Comparison of ENCODE assay signal across 18 mouse cellular contexts in the genomic region with DNA sequence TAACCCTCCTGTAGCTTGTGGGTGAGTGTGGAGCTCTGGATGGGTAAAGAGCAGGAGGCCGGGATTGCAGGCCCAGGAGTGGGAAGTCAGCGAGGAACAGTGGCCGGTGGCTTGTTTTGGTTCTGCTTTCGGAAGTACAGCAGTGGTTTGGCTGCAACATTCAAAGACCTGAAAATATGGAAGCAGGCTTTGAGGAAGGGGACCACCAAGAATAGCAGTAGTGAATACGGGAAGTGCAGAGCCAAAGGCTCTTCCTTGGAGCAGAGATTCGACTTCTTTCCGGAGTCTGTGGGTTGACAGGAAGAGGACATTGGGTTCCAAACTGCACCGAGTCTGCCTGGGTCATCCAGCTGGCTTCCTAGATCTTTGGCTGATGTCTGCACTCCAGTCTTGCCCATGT.
DNase-seq lines count a peak whose midpoint lies in the region; ATAC-seq and TF ChIP-seq lines count a peak whose summit lies in the region.
"Had no signal": no experiment of that assay in that cellular context is flagged by ENCODE, and none has a peak within 500 bp of the region (broad histone marks: within the 10 kb centered on the region; RNA-seq: fewer than 3 reads in every experiment).

No protein-coding gene starts in this region.

- TF ChIP-seq POLR2A in kidney, adult 2 months (IDR thresholded peaks at IDR 0.05; ENCODE audit: low read depth, low read length) = no peak

- 79% methylated on average over 8 of the region's 8 CpGs for WGBS in kidney, adult 2 months

- H3K36me3 ChIP-seq in kidney, adult 2 months (ENCODE audit: control insufficient read depth, insufficient read depth, low read length) = no peaks in the 10 kb centered on the region
- H3K36me3 ChIP-seq: embryonic facial prominence, embryonic 15.5 days; liver, embryonic 12.5 days; neural tube, embryonic 13.5 days had no signal

- peak; percentile 96 for ATAC-seq in granulocyte monocyte progenitor cell, adult 5-6 weeks (replicated peaks; ENCODE audit: poor library complexity, severe bottlenecking)
- ATAC-seq in monocyte, adult 5-6 weeks (replicated peaks; ENCODE audit: insufficient number of reproducible peaks, low FRiP score, low TSS enrichment, poor library complexity, severe bottlenecking) = peak; percentile 81
- ATAC-seq: CD4-positive, CD25-positive, alpha-beta regulatory T cell, adult 4 months; forebrain, embryonic 13.5 days; hindbrain, embryonic 16.5 days; liver, embryonic 12.5 days had no signal

- no peak overlapping the region for H3K27ac ChIP-seq in kidney, adult 2 months (ENCODE audit: insufficient read depth, low read depth, low read length)
- H3K27ac ChIP-seq: embryonic facial prominence, embryonic 15.5 days; forebrain, embryonic 13.5 days; liver, embryonic 12.5 days; neural tube, embryonic 13.5 days had no signal

- TF ChIP-seq CTCF in kidney, adult 2 months (conservative IDR thresholded peaks at IDR 0.05; ENCODE audit: insufficient read depth, insufficient read length, low read depth, low read length) = no peak

- peak; percentile 27 for DNase-seq in kidney, adult 2 months
- DNase-seq in kidney, adult 18-20 months = no peak
- peak; percentile 23 to 27 for DNase-seq in lung, adult 18-20 months
- no peak for DNase-seq in lung, postnatal 10 days
- no peak for DNase-seq in c-Kit-positive CD71-positive TER-119-positive erythroid progenitor cells, embryonic 14.5 days (ENCODE audit: low spot score)
- DNase-seq: adrenal gland, adult 2 months; cerebellum, adult 9-10 months; kidney, adult 8-10 months; left cerebral cortex, postnatal 4 days had no signal

- H3K4me1 ChIP-seq in kidney, adult 2 months (ENCODE audit: control insufficient read depth, insufficient read depth, low read length) = no peaks in the 10 kb centered on the region
- H3K4me1 ChIP-seq: embryonic facial prominence, embryonic 15.5 days; liver, embryonic 12.5 days; megakaryocyte, embryonic 14.5 days; neural tube, embryonic 13.5 days had no signal

- no peak overlapping the region for H3K4me3 ChIP-seq in kidney, adult 2 months (ENCODE audit: insufficient read depth, low read depth, low read length)
- H3K4me3 ChIP-seq: embryonic facial prominence, embryonic 15.5 days; forebrain, embryonic 13.5 days; liver, embryonic 12.5 days; megakaryocyte, embryonic 14.5 days; neural tube, embryonic 13.5 days had no signal

- no peaks in the 10 kb centered on the region for H3K27me3 ChIP-seq in kidney, adult 2 months (replicated peaks; ENCODE audit: control insufficient read depth, insufficient read depth, low read length)
- H3K27me3 ChIP-seq: embryonic facial prominence, embryonic 15.5 days; forebrain, embryonic 13.5 days; liver, embryonic 12.5 days; megakaryocyte, embryonic 14.5 days; neural tube, embryonic 13.5 days had no signal

Comparison
In these comparisons a context has a peak if more than half of its experiments do, and no peak if none do; other contexts are left out.
1. DNase-seq: peak in kidney, adult 2 months (single experiment) and lung, adult 18-20 months (2 of 2); none in kidney, adult 18-20 months (single experiment), lung, postnatal 10 days (single experiment) and c-Kit-positive CD71-positive TER-119-positive erythroid progenitor cells, embryonic 14.5 days (single experiment).